Mouse (Mus musculus): ENCODE measurements at regions not wholly inside any gene's neighbourhood (a gene's known extent, or its start where the extent isn't known, plus 50 kb on each side); places are given as distances from the start of the nearest gene placed in this dataset.

GRCm38 (mm10) chr12:78094471-78094870 lies 99.6 kb upstream of the Gm6657 start:
- TF ChIP-seq POLR2A (IDR thresholded peaks at IDR 0.05; ENCODE audit: extremely low read depth, insufficient read depth, low read length) (no peak), CTCF (IDR thresholded peaks at IDR 0.05; ENCODE audit: extremely low read depth, insufficient read depth, low read length) (no peak)
